ENCODE assay signal across 7 mouse cellular contexts in genomic region chr15:89314107-89314506, GRCm38 (mm10). TPM values are rescaled to one million over a fixed set of nuclear protein-coding genes. Genes with fewer than 3 reads are reported as not detected.
DNase-seq lines count a peak whose midpoint lies in the region; ATAC-seq and TF ChIP-seq lines count a peak whose summit lies in the region.

No protein-coding gene starts in this region.

- no peak for TF ChIP-seq POLR2A in small intestine, adult 2 months (IDR thresholded peaks at IDR 0.05; ENCODE audit: low read depth, low read length)

- no peak overlapping the region for H3K27ac ChIP-seq in lung, embryonic 15.5 days
- no peak overlapping the region for H3K27ac ChIP-seq in embryonic facial prominence, embryonic 15.5 days (replicated peaks)
- no peak overlapping the region for H3K27ac ChIP-seq in limb, embryonic 11.5 days (replicated peaks; ENCODE audit: low read depth, low read length)
- no peak overlapping the region for H3K27ac ChIP-seq in small intestine, adult 2 months (ENCODE audit: insufficient read depth, low read depth, low read length)

- H3K27me3 ChIP-seq in lung, embryonic 15.5 days: no peaks in the 10 kb centered on the region
- H3K27me3 ChIP-seq in embryonic facial prominence, embryonic 15.5 days: no peaks in the 10 kb centered on the region
- H3K27me3 ChIP-seq in limb, embryonic 11.5 days (ENCODE audit: control insufficient read depth, insufficient read depth, low read length): no peaks in the 10 kb centered on the region
- H3K27me3 ChIP-seq in small intestine, adult 2 months (ENCODE audit: control insufficient read depth, insufficient read depth, low read length): no peaks in the 10 kb centered on the region

- WGBS in lung, embryonic 15.5 days: 36% methylated on average over 3 of the region's 3 CpGs
- WGBS in embryonic facial prominence, embryonic 15.5 days: 30% methylated on average over 3 of the region's 3 CpGs
- 37% methylated on average over 3 of the region's 3 CpGs for WGBS in limb, embryonic 11.5 days
- WGBS in small intestine, adult 2 months: 25% methylated on average over 3 of the region's 3 CpGs

- peak overlapping the region; percentile 99 for H3K4me3 ChIP-seq in lung, embryonic 15.5 days
- H3K4me3 ChIP-seq in embryonic facial prominence, embryonic 15.5 days (replicated peaks): peak overlapping the region; percentile 97
- H3K4me3 ChIP-seq in limb, embryonic 11.5 days (ENCODE audit: low read depth, low read length): peak overlapping the region; percentile 96
- peak overlapping the region; percentile 80 for H3K4me3 ChIP-seq in small intestine, adult 2 months (ENCODE audit: low read depth, low read length)

- no peak; the same call in 1 of the 2 replicates for ATAC-seq in lung, embryonic 15.5 days (ENCODE audit: borderline replicate concordance, extremely low read depth, low FRiP score, low TSS enrichment)
- no peak for ATAC-seq in embryonic facial prominence, embryonic 15.5 days (ENCODE audit: insufficient number of reproducible peaks, low FRiP score, low TSS enrichment, low read depth)
- no peak for ATAC-seq in limb, embryonic 11.5 days (ENCODE audit: insufficient number of reproducible peaks, low FRiP score, low TSS enrichment, low read depth)
- no peak for ATAC-seq in activated CD4-positive, CD25-positive, alpha-beta regulatory T cell, adult 4 months

- peak overlapping the region; percentile 65 for H3K4me2 ChIP-seq in lung, embryonic 15.5 days
- peak overlapping the region; percentile 72 for H3K4me2 ChIP-seq in embryonic facial prominence, embryonic 15.5 days (replicated peaks)
- H3K4me2 ChIP-seq in limb, embryonic 11.5 days (ENCODE audit: low read depth, severe bottlenecking): peak overlapping the region; percentile 64

- no peaks in the 10 kb centered on the region for H3K9me3 ChIP-seq in lung, embryonic 15.5 days
- no peaks in the 10 kb centered on the region for H3K9me3 ChIP-seq in embryonic facial prominence, embryonic 15.5 days (replicated peaks)
- no peaks in the 10 kb centered on the region for H3K9me3 ChIP-seq in limb, embryonic 11.5 days (ENCODE audit: control insufficient read depth, low read length)

- DNase-seq in lung, postnatal 36 days: no peak
- DNase-seq in limb, embryonic 11.5 days (ENCODE audit: low spot score): no peak
- DNase-seq in frontal cortex, postnatal 14 days (ENCODE audit: low spot score in 2 of 2): no peak

- peak overlapping the region; percentile 94 for H3K9ac ChIP-seq in lung, embryonic 15.5 days
- peak overlapping the region; percentile 85 for H3K9ac ChIP-seq in embryonic facial prominence, embryonic 15.5 days
- peak overlapping the region; percentile 91 for H3K9ac ChIP-seq in limb, embryonic 11.5 days (ENCODE audit: low read length)

- TF ChIP-seq CTCF in small intestine, adult 2 months (IDR thresholded peaks at IDR 0.05; ENCODE audit: extremely low read depth, insufficient read length, insufficient replicate concordance, low read depth, low read length): no peak

- no peaks in the 10 kb centered on the region for H3K36me3 ChIP-seq in lung, embryonic 15.5 days
- no peaks in the 10 kb centered on the region for H3K36me3 ChIP-seq in embryonic facial prominence, embryonic 15.5 days
- no peaks in the 10 kb centered on the region for H3K36me3 ChIP-seq in limb, embryonic 11.5 days (ENCODE audit: control insufficient read depth, insufficient read depth, low read length)
- H3K36me3 ChIP-seq in small intestine, adult 2 months (ENCODE audit: control insufficient read depth, insufficient read depth, low read length): no peaks in the 10 kb centered on the region

- peaks cover 27% of the 10 kb centered on the region for H3K4me1 ChIP-seq in lung, embryonic 15.5 days
- H3K4me1 ChIP-seq in embryonic facial prominence, embryonic 15.5 days: peaks cover 32% of the 10 kb centered on the region
- H3K4me1 ChIP-seq in limb, embryonic 11.5 days (ENCODE audit: control insufficient read depth, insufficient read depth, low read length): peaks cover 4% of the 10 kb centered on the region
- peaks cover 26% of the 10 kb centered on the region for H3K4me1 ChIP-seq in small intestine, adult 2 months (ENCODE audit: control insufficient read depth, insufficient read depth, insufficient read length, low read length)

RNA-seq across cellular contexts. Expression of gene Sbf1, which starts 1.0 kb away (rescaled TPM):
- polyA plus RNA-seq in lung, embryonic 15.5 days (2015; fragmentation: Nextera tagmentation; extraction: Ambion mirVana): 50.3 and 53.7 TPM in 2 replicates
- polyA plus RNA-seq in embryonic facial prominence, embryonic 15.5 days (2015; fragmentation: Nextera tagmentation; extraction: Ambion mirVana): 57.3 and 65.5 TPM in 2 replicates
- 60.2 and 62.8 TPM in 2 replicates for polyA plus RNA-seq in limb, embryonic 11.5 days (2014; fragmentation: Nextera tagmentation; extraction: Ambion mirVana)
- polyA plus RNA-seq in small intestine, adult 2 months (2012; rRNA removed): 123 and 189 TPM in 2 replicates
- polyA plus RNA-seq in activated CD4-positive, CD25-positive, alpha-beta regulatory T cell, adult 4 months (2017; shearing (Covaris generic)): 100 to 1,000 TPM in 1 of 2 experiments, 10 to 100 TPM in 1; 80.4 to 102 TPM

RNA-seq across cellular contexts. Expression of gene Adm2, which starts 8.4 kb away (rescaled TPM):
- polyA plus RNA-seq in lung, embryonic 15.5 days (2015; fragmentation: Nextera tagmentation; extraction: Ambion mirVana): 0.45 and 0.69 TPM in 2 replicates
- polyA plus RNA-seq in embryonic facial prominence, embryonic 15.5 days (2015; fragmentation: Nextera tagmentation; extraction: Ambion mirVana): 0.55 and 0.91 TPM in 2 replicates
- polyA plus RNA-seq in limb, embryonic 11.5 days (2014; fragmentation: Nextera tagmentation; extraction: Ambion mirVana): not detected in 2 replicates
- polyA plus RNA-seq in small intestine, adult 2 months (2012; rRNA removed): 0.98 and 5.4 TPM in 2 replicates
- not detected for polyA plus RNA-seq in activated CD4-positive, CD25-positive, alpha-beta regulatory T cell, adult 4 months (2017; shearing (Covaris generic))

RNA-seq across cellular contexts. Expression of gene Miox, which starts 20.1 kb away (rescaled TPM):
- not detected in 2 replicates for polyA plus RNA-seq in lung, embryonic 15.5 days (2015; fragmentation: Nextera tagmentation; extraction: Ambion mirVana)
- not detected in 2 replicates for polyA plus RNA-seq in embryonic facial prominence, embryonic 15.5 days (2015; fragmentation: Nextera tagmentation; extraction: Ambion mirVana)
- not detected in 2 replicates for polyA plus RNA-seq in limb, embryonic 11.5 days (2014; fragmentation: Nextera tagmentation; extraction: Ambion mirVana)
- 0.10 and 0.43 TPM in 2 replicates for polyA plus RNA-seq in small intestine, adult 2 months (2012; rRNA removed)
- polyA plus RNA-seq in activated CD4-positive, CD25-positive, alpha-beta regulatory T cell, adult 4 months (2017; shearing (Covaris generic)): not detected

RNA-seq across cellular contexts. Expression of gene Lmf2, which starts 41.4 kb away (rescaled TPM):
- polyA plus RNA-seq in lung, embryonic 15.5 days (2015; fragmentation: Nextera tagmentation; extraction: Ambion mirVana): 70.7 and 74.4 TPM in 2 replicates
- 73.0 and 79.9 TPM in 2 replicates for polyA plus RNA-seq in embryonic facial prominence, embryonic 15.5 days (2015; fragmentation: Nextera tagmentation; extraction: Ambion mirVana)
- polyA plus RNA-seq in limb, embryonic 11.5 days (2014; fragmentation: Nextera tagmentation; extraction: Ambion mirVana): 31.6 and 32.1 TPM in 2 replicates
- polyA plus RNA-seq in small intestine, adult 2 months (2012; rRNA removed): 22.8 and 33.3 TPM in 2 replicates
- polyA plus RNA-seq in activated CD4-positive, CD25-positive, alpha-beta regulatory T cell, adult 4 months (2017; shearing (Covaris generic)): 10 to 100 TPM; 20.8 to 38.6 TPM

RNA-seq across cellular contexts. Expression of gene Ncaph2, which starts 41.4 kb away (rescaled TPM):
- polyA plus RNA-seq in lung, embryonic 15.5 days (2015; fragmentation: Nextera tagmentation; extraction: Ambion mirVana): 160 and 168 TPM in 2 replicates
- polyA plus RNA-seq in embryonic facial prominence, embryonic 15.5 days (2015; fragmentation: Nextera tagmentation; extraction: Ambion mirVana): 150 and 160 TPM in 2 replicates
- polyA plus RNA-seq in limb, embryonic 11.5 days (2014; fragmentation: Nextera tagmentation; extraction: Ambion mirVana): 176 and 180 TPM in 2 replicates
- polyA plus RNA-seq in small intestine, adult 2 months (2012; rRNA removed): 56.8 and 149 TPM in 2 replicates
- polyA plus RNA-seq in activated CD4-positive, CD25-positive, alpha-beta regulatory T cell, adult 4 months (2017; shearing (Covaris generic)): 100 to 1,000 TPM; 141 to 171 TPM
